Mouse (Mus musculus) small intestine, adult 10 weeks (tissue): ENCODE results near the gene Tssk1. TPM values are rescaled to one million over a fixed set of nuclear protein-coding genes. Genes with fewer than 3 reads are reported as not detected.

Experiments used
- polyA plus RNA-seq: library from polyadenylated mRNA; stranded (reverse); fragments of 350-450 nt; fragmentation: Illumina TruSeq; extraction: RNeasy Lipid Tissue Mini Kit (QIAGEN cat#74804); gene quantifications from one replicate; pipeline ENCODE4 v1.2.3, GENCODE M21; 2014; ENCODE audit warnings: low replicate concordance

Tssk1 gene
- polyA plus RNA-seq, result not detected

DNA sequence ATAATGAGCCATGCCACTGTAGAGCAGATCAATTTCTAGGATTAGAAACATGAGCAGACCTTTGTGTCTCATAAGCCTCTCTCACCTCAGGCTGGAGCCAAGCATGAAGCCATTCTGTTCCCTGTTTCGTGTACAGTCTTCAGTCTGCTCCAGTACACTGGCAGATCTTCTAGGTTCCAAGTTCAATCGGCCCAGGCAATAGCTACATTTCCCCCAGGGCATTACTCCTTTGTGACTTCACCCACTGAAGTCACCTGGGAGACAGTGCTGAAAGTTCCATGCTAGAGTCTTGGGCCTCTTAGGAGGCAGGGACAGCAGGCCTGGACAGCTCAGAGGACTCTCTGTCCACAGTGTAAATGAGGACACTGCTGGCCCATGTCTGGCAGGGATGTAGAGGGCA, at the start of gene Tssk1:
Tssk1 (plus strand) TSS at position 301 of the 400 bp plus-strand sequence.

DNA sequence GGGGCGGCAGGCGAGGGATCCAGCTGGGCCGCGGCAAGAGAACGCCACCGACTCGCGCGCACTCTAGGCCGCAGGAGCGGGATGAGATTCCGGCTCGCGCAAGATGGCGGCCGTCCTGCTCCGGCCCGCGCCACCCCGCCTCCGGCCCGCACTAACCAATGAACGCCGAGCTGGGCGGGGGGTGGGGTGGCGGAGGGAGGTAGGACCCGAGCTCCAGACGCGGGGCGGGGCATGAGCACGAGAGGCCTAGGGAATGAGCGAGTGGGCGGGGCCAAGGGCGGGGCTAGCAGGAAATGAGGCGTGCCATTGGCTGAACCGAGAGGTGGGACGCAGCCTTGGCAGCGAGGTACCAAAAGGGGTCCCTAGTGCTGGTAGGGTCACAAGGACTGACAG, 2.5 kb upstream of the Tssk1 start, which contains the start of gene Gm20518:
Gm20518 (minus strand) TSS at position 105 of the 393 bp plus-strand sequence.

DNA sequence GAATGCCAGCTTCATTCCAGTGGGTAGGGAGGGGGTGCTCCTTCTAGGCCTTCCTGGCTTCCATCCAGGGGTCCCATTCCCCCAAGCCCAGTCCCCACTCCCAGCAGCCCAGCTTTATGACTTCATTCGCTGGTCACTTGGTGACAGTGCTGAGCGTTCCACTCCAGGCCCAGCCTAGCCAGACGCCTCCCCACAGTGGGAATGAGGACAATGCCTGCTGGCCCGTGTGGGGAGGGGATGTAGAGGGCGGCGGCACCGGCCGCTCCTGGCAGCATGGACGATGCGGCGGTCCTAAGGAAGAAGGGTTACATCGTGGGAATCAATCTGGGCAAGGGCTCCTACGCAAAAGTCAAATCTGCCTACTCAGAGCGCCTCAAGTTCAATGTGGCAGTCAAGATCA, 4.4 kb downstream of the Tssk1 start, which contains the start of the genes Dgcr2 and Tssk2:
Dgcr2 (minus strand) TSS at position 101 of the 400 bp plus-strand sequence.
Tssk2 (plus strand) TSS at position 176 of the 400 bp plus-strand sequence.

DNA sequence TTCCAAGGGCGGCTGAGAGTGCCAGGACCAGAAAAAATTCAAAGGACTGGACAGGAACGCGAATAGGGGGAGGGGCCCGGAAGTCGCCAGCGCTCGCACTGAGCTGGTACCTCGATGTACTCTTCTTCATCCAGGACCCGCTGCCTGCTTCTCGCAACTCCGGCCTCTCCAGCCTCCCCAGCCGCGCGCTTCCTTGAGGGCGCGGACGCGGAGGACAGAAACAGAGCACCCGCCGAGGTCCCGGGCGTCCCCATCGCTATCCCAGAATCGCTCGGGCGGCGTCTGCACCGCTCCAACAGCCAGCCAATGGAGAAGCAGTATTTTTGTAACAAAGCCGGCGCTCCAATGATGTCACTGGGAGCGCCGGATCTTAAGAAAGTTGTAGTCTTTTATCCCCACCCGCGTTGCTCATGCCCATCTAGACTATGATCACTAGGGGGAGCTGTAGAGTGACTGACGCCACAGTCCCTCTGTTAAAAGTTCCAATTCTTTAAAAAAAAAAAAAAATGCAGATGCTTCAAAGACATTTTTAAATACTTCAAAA, 17.1 kb downstream of the Tssk1 start, which contains the start of gene Ess2:
Ess2 (minus strand) TSS at position 297 of the 544 bp plus-strand sequence.

DNA sequence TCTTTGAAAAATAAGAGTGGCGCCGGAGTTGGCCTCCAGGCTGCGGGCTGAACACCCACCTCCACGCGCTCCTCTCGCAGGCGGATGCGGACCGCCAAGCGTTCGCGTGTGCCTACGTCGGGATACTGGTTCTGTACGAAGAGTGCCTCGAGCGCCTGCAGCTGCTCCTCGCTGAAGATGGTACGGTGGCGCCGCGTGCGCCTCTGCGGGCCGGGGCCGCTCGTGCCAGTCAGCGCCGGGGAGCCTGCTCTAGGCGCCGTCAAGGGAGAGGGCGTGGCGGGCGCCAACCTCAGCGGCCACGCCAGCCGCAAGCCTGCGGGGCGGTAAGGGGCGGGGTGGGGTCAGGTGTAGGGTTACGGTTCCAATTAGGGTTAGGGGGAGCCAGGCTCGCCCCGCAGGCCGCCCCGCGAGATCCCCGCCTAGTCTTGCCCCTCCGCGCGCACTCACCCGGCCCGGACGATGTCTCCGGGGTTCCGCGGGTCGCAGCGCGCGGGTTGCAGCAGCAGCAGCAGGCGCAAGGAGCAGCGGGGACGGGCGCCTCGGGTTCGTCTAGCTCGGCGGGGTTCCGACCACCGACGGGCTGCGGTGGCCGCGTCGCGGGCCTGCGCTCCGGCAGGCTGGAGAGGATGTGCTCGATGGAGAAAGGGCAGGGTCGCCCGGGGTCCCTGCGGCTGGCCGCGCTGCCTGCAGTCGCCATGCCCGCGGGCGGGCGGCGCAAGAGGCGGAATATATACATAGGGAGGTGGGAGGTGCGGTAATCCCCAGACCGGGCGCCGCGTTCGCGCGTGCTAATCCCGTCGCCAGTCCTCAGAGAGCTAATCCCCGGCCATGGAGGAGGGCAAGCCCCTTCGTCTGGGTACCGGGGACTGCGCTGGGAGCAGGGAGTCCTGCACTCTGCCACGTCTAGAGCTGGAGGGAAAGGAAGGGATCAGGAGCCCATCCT, 20.6 kb downstream of the Tssk1 start, which contains the start of gene Gsc2:
Gsc2 (minus strand) TSS at position 753 of the 943 bp plus-strand sequence.

DNA sequence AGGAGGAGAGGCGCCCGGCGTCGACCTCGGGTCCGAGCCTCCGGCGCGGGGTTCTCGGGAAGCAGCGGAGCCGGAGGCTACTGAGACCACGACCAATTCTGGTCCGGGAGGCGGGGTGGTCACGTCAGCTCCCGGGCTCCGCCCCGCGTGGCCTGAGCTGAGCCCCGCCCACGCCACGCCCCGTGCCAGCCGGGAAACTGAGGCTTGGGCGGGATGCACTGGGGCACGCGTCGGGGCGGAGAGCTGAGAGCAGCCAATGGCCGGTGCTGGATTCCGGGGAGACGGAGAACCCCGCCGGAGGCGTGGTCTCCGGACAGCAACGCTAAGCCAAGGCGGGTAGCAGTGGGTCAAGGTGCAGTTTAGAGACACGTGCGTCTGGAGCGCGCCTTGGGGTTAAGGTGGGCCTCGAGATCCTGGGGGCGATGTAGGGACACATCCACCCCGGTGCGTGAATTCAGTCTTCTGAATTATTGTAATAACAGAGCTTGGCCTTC, 34.1 kb downstream of the Tssk1 start, which contains the start of gene Slc25a1:
Slc25a1 (minus strand) TSS at position 133 of the 494 bp plus-strand sequence.

Other genes starting within 250 kb of the Tssk1 start
- not detected for gene Ccdc74a, start 247.8 kb upstream of the Tssk1 start, polyA plus RNA-seq
- 6.8 TPM for gene Med15, start 161.3 kb upstream of the Tssk1 start, polyA plus RNA-seq
- 5.3 TPM for gene Klhl22, start 134.6 kb upstream of the Tssk1 start, polyA plus RNA-seq
- not detected for gene Scarf2, start 96.9 kb upstream of the Tssk1 start, polyA plus RNA-seq
- not detected for gene B830017H08Rik, start 61.1 kb upstream of the Tssk1 start, polyA plus RNA-seq
- not detected for gene Car15, start 55.9 kb upstream of the Tssk1 start, polyA plus RNA-seq
- not detected for gene Gm20518, start 2.6 kb upstream of the Tssk1 start, polyA plus RNA-seq
- gene Dgcr2, start 4.3 kb downstream of the Tssk1 start, polyA plus RNA-seq, result 6.0 TPM
- gene Tssk2, start 4.4 kb downstream of the Tssk1 start, polyA plus RNA-seq, result not detected
- gene Ess2, start 17.1 kb downstream of the Tssk1 start, polyA plus RNA-seq, result 2.0 TPM
- not detected for gene Gsc2, start 20.8 kb downstream of the Tssk1 start, polyA plus RNA-seq
- gene Slc25a1, start 34.0 kb downstream of the Tssk1 start, polyA plus RNA-seq, result 11.0 TPM
- not detected for gene Vpreb2, start 86.2 kb downstream of the Tssk1 start, polyA plus RNA-seq
- 2.7 TPM for gene Dgcr6, start 158.6 kb downstream of the Tssk1 start, polyA plus RNA-seq
- 0.30 TPM for gene Prodh, start 196.0 kb downstream of the Tssk1 start, polyA plus RNA-seq
- not detected for gene Rtn4r, start 233.4 kb downstream of the Tssk1 start, polyA plus RNA-seq